Mouse (Mus musculus): ENCODE results near the gene Arpp21. TPM values are rescaled to one million over a fixed set of nuclear protein-coding genes. Genes with fewer than 3 reads are reported as not detected.

The Arpp21 gene
- polyA plus RNA-seq, 1 experiment: 0.58 TPM

- H3K36me3 ChIP-seq (ENCODE audit: control insufficient read depth, insufficient read depth, low read length): no peaks in the 10 kb centered on the region
- H3K27ac ChIP-seq (ENCODE audit: control insufficient read depth, insufficient read depth, low read depth, low read length): no peak overlapping the region
- H3K27me3 ChIP-seq (ENCODE audit: control insufficient read depth, insufficient read depth, low read length): no peaks in the 10 kb centered on the region
- no peak overlapping the region for H3K4me3 ChIP-seq (ENCODE audit: control insufficient read depth, low read depth, low read length)
- no peak for TF ChIP-seq CTCF (IDR thresholded peaks at IDR 0.05; ENCODE audit: control insufficient read depth, insufficient read depth, insufficient replicate concordance, low read depth, low read length)
- TF ChIP-seq POLR2A (IDR thresholded peaks at IDR 0.05; ENCODE audit: control insufficient read depth, low read depth, low read length): no peak
- H3K4me1 ChIP-seq (ENCODE audit: control insufficient read depth, insufficient read depth, low read length): no peaks in the 10 kb centered on the region
Measured at GRCm38 (mm10) chr9:112255971-112256370, 20.2 kb upstream of the Arpp21 start.

- TF ChIP-seq CTCF (IDR thresholded peaks at IDR 0.05; ENCODE audit: control insufficient read depth, insufficient read depth, insufficient replicate concordance, low read depth, low read length) (no peak), POLR2A (IDR thresholded peaks at IDR 0.05; ENCODE audit: control insufficient read depth, low read depth, low read length) (no peak)
- no peak overlapping the region for H3K4me3 ChIP-seq (ENCODE audit: control insufficient read depth, low read depth, low read length)
- no peaks in the 10 kb centered on the region for H3K36me3 ChIP-seq (ENCODE audit: control insufficient read depth, insufficient read depth, low read length)
- H3K27me3 ChIP-seq (ENCODE audit: control insufficient read depth, insufficient read depth, low read length): no peaks in the 10 kb centered on the region
- no peak overlapping the region for H3K27ac ChIP-seq (ENCODE audit: control insufficient read depth, insufficient read depth, low read depth, low read length)
- H3K4me1 ChIP-seq (ENCODE audit: control insufficient read depth, insufficient read depth, low read length): no peaks in the 10 kb centered on the region
Measured at GRCm38 (mm10) chr9:112253730-112254129, 18.0 kb upstream of the Arpp21 start.

- Histone ChIP-seq H3K4me3 (ENCODE audit: control insufficient read depth, low read depth, low read length) (no peak overlapping the region), H3K36me3 (ENCODE audit: control insufficient read depth, insufficient read depth, low read length) (no peaks in the 10 kb centered on the region), H3K4me1 (ENCODE audit: control insufficient read depth, insufficient read depth, low read length) (no peaks in the 10 kb centered on the region), H3K27me3 (ENCODE audit: control insufficient read depth, insufficient read depth, low read length) (no peaks in the 10 kb centered on the region), H3K27ac (ENCODE audit: control insufficient read depth, insufficient read depth, low read depth, low read length) (no peak overlapping the region)
- no peak for TF ChIP-seq CTCF (IDR thresholded peaks at IDR 0.05; ENCODE audit: control insufficient read depth, insufficient read depth, insufficient replicate concordance, low read depth, low read length)
- no peak for TF ChIP-seq POLR2A (IDR thresholded peaks at IDR 0.05; ENCODE audit: control insufficient read depth, low read depth, low read length)
Measured at GRCm38 (mm10) chr9:112251857-112252256, 16.1 kb upstream of the Arpp21 start.

- no peaks in the 10 kb centered on the region for H3K36me3 ChIP-seq (ENCODE audit: control insufficient read depth, insufficient read depth, low read length)
- H3K27me3 ChIP-seq (ENCODE audit: control insufficient read depth, insufficient read depth, low read length): no peaks in the 10 kb centered on the region
- no peaks in the 10 kb centered on the region for H3K4me1 ChIP-seq (ENCODE audit: control insufficient read depth, insufficient read depth, low read length)
- no peak overlapping the region for H3K27ac ChIP-seq (ENCODE audit: control insufficient read depth, insufficient read depth, low read depth, low read length)
- TF ChIP-seq CTCF (IDR thresholded peaks at IDR 0.05; ENCODE audit: control insufficient read depth, insufficient read depth, insufficient replicate concordance, low read depth, low read length) (no peak), POLR2A (IDR thresholded peaks at IDR 0.05; ENCODE audit: control insufficient read depth, low read depth, low read length) (no peak)
- H3K4me3 ChIP-seq (ENCODE audit: control insufficient read depth, low read depth, low read length): no peak overlapping the region
Measured at GRCm38 (mm10) chr9:112251339-112251738, 15.6 kb upstream of the Arpp21 start.

- TF ChIP-seq POLR2A (IDR thresholded peaks at IDR 0.05; ENCODE audit: control insufficient read depth, low read depth, low read length) (no peak), CTCF (IDR thresholded peaks at IDR 0.05; ENCODE audit: control insufficient read depth, insufficient read depth, insufficient replicate concordance, low read depth, low read length) (no peak)
Measured at GRCm38 (mm10) chr9:112249753-112250152, 14.0 kb upstream of the Arpp21 start.

GRCm38 (mm10) chr9:112247183-112247582 lies 11.4 kb upstream of the Arpp21 start:
- H3K4me3 ChIP-seq (ENCODE audit: control insufficient read depth, low read depth, low read length): no peak overlapping the region
- no peaks in the 10 kb centered on the region for H3K36me3 ChIP-seq (ENCODE audit: control insufficient read depth, insufficient read depth, low read length)
- no peaks in the 10 kb centered on the region for H3K27me3 ChIP-seq (ENCODE audit: control insufficient read depth, insufficient read depth, low read length)
- no peak for TF ChIP-seq CTCF (IDR thresholded peaks at IDR 0.05; ENCODE audit: control insufficient read depth, insufficient read depth, insufficient replicate concordance, low read depth, low read length)
- TF ChIP-seq POLR2A (IDR thresholded peaks at IDR 0.05; ENCODE audit: control insufficient read depth, low read depth, low read length): no peak
- no peak overlapping the region for H3K27ac ChIP-seq (ENCODE audit: control insufficient read depth, insufficient read depth, low read depth, low read length)
- no peaks in the 10 kb centered on the region for H3K4me1 ChIP-seq (ENCODE audit: control insufficient read depth, insufficient read depth, low read length)

More at GRCm38 (mm10) chr9:112249753-112250152, 14.0 kb upstream of the Arpp21 start:
- H3K27ac ChIP-seq (ENCODE audit: control insufficient read depth, insufficient read depth, low read depth, low read length): no peak overlapping the region; the same call in 1 of the 2 replicates
- H3K4me3 ChIP-seq (ENCODE audit: control insufficient read depth, low read depth, low read length): no peak overlapping the region
- H3K4me1 ChIP-seq (ENCODE audit: control insufficient read depth, insufficient read depth, low read length): no peaks in the 10 kb centered on the region
- H3K36me3 ChIP-seq (ENCODE audit: control insufficient read depth, insufficient read depth, low read length): no peaks in the 10 kb centered on the region
- H3K27me3 ChIP-seq (ENCODE audit: control insufficient read depth, insufficient read depth, low read length): no peaks in the 10 kb centered on the region

- Histone ChIP-seq H3K27ac (ENCODE audit: control insufficient read depth, insufficient read depth, low read depth, low read length) (no peak overlapping the region), H3K4me3 (ENCODE audit: control insufficient read depth, low read depth, low read length) (no peak overlapping the region), H3K36me3 (ENCODE audit: control insufficient read depth, insufficient read depth, low read length) (no peaks in the 10 kb centered on the region), H3K4me1 (ENCODE audit: control insufficient read depth, insufficient read depth, low read length) (peaks cover 10% of the 10 kb centered on the region; the same call in 1 of the 2 replicates), H3K27me3 (ENCODE audit: control insufficient read depth, insufficient read depth, low read length) (no peaks in the 10 kb centered on the region; the same call in 1 of the 2 replicates)
- TF ChIP-seq CTCF (IDR thresholded peaks at IDR 0.05; ENCODE audit: control insufficient read depth, insufficient read depth, insufficient replicate concordance, low read depth, low read length) (no peak), POLR2A (IDR thresholded peaks at IDR 0.05; ENCODE audit: control insufficient read depth, low read depth, low read length) (no peak)
Measured at GRCm38 (mm10) chr9:112238168-112238567, 2.4 kb upstream of the Arpp21 start.

- H3K4me1 ChIP-seq (ENCODE audit: control insufficient read depth, insufficient read depth, low read length): peaks cover 10% of the 10 kb centered on the region; the same call in 1 of the 2 replicates
- no peak overlapping the region for H3K27ac ChIP-seq (ENCODE audit: control insufficient read depth, insufficient read depth, low read depth, low read length)
- no peaks in the 10 kb centered on the region; the same call in 1 of the 2 replicates for H3K27me3 ChIP-seq (ENCODE audit: control insufficient read depth, insufficient read depth, low read length)
- no peaks in the 10 kb centered on the region for H3K36me3 ChIP-seq (ENCODE audit: control insufficient read depth, insufficient read depth, low read length)
- no peak for TF ChIP-seq CTCF (IDR thresholded peaks at IDR 0.05; ENCODE audit: control insufficient read depth, insufficient read depth, insufficient replicate concordance, low read depth, low read length)
- TF ChIP-seq POLR2A (IDR thresholded peaks at IDR 0.05; ENCODE audit: control insufficient read depth, low read depth, low read length): no peak
- H3K4me3 ChIP-seq (ENCODE audit: control insufficient read depth, low read depth, low read length): no peak overlapping the region
Measured at GRCm38 (mm10) chr9:112236551-112236950, 813 bp upstream of the Arpp21 start.

Data from testis, adult 2 months (tissue).